Mouse (Mus musculus) CH12.LX (cell line): ENCODE data around the gene Tet3.

Source experiments
- CHD2 ChIP-seq: IDR thresholded peaks from 2 replicates; pipeline ENCODE4 v1.6.1; 2011; ENCODE audit warnings: low read length, improper control_type of control experiment
- CTCF ChIP-seq, 2 experiments: IDR thresholded peaks in 1 of 2; conservative IDR thresholded peaks in 1 of 2; 2 replicates each; pipeline ENCODE4 v1.5.1; 2011 to 2012; ENCODE audit warnings: low read depth in 2 of 2, low read length in 2 of 2, improper control_type of control experiment in 1 of 2, inconsistent platforms in 1 of 2, mild to moderate bottlenecking in 1 of 2, moderate library complexity in 1 of 2
- ELF1 ChIP-seq: IDR thresholded peaks from 2 replicates; pipeline ENCODE4 v1.6.1; 2014; ENCODE audit warnings: low read depth, mild to moderate bottlenecking, inconsistent platforms, low read length, improper control_type of control experiment
- GABPA ChIP-seq: IDR thresholded peaks from 2 replicates; pipeline ENCODE4 v1.6.1; 2012; ENCODE audit warnings: low read depth, low read length, improper control_type of control experiment, inconsistent platforms; ENCODE audit not compliant: insufficient replicate concordance
- JUND ChIP-seq: conservative IDR thresholded peaks from 2 replicates; pipeline ENCODE4 v1.6.1; 2011; ENCODE audit warnings: low read depth, low read length, improper control_type of control experiment
- MAX ChIP-seq: IDR thresholded peaks from 2 replicates; pipeline ENCODE4 v1.6.1; 2011; ENCODE audit warnings: low read length, improper control_type of control experiment
- MEF2A ChIP-seq: IDR thresholded peaks from 2 replicates; pipeline ENCODE4 v1.6.1; 2014; ENCODE audit warnings: low read depth, mild to moderate bottlenecking, inconsistent platforms, low read length, improper control_type of control experiment, borderline replicate concordance
- MYC ChIP-seq: IDR thresholded peaks from 2 replicates; pipeline ENCODE4 v1.6.1; 2011; ENCODE audit warnings: low read depth, mild to moderate bottlenecking, improper control_type of control experiment, low read length
- PAX5 ChIP-seq: IDR thresholded peaks from 2 replicates; pipeline ENCODE4 v1.6.1; 2012; ENCODE audit warnings: low read length, inconsistent platforms, mixed read lengths
- POLR2A ChIP-seq: IDR thresholded peaks from 2 replicates; pipeline ENCODE4 v1.6.1; 2011; ENCODE audit warnings: low read depth, mild to moderate bottlenecking, improper control_type of control experiment, low read length
- POLR2AphosphoS2 ChIP-seq: IDR thresholded peaks from 2 replicates; pipeline ENCODE4 v1.6.1; 2011; ENCODE audit warnings: low read depth, low read length, improper control_type of control experiment
- USF2 ChIP-seq: conservative IDR thresholded peaks from 2 replicates; pipeline ENCODE4 v1.6.1; 2011; ENCODE audit warnings: low read depth, low read length, improper control_type of control experiment

GRCm38 (mm10) chr6:83371350-83371749 is 87.5 kb downstream of the Tet3 start:
- TF ChIP-seq GABPA, result no peak
- TF ChIP-seq POLR2A, result no peak
- TF ChIP-seq JUND, result no peak
- TF ChIP-seq CTCF (conservative IDR thresholded peaks at IDR 0.05 in 1 of 2, IDR thresholded peaks at IDR 0.05 in 1 of 2; ENCODE audit: low read depth in 2 of 2, low read length in 2 of 2), result no peak
- TF ChIP-seq ELF1, result no peak
- TF ChIP-seq MEF2A, result no peak
- no peak for TF ChIP-seq CHD2
- TF ChIP-seq POLR2AphosphoS2, result no peak
- TF ChIP-seq MAX, result no peak
- TF ChIP-seq PAX5, result no peak
- TF ChIP-seq MYC, result no peak
- no peak for TF ChIP-seq USF2
